Mouse (Mus musculus): ENCODE measurements at regions not wholly inside any gene's neighbourhood (a gene's known extent, or its start where the extent isn't known, plus 50 kb on each side); places are given as distances from the start of the nearest gene placed in this dataset.

- H3K36me3 ChIP-seq (replicated peaks; ENCODE audit: control insufficient read depth, insufficient read depth): no peaks in the 10 kb centered on the region
- H3K4me3 ChIP-seq (replicated peaks; ENCODE audit: low read length): no peak overlapping the region
- no peak for ATAC-seq (ENCODE audit: low FRiP score)
- H3K9me3 ChIP-seq (ENCODE audit: control insufficient read depth, low read length): no peaks in the 10 kb centered on the region
- no peaks in the 10 kb centered on the region for H3K27me3 ChIP-seq (ENCODE audit: control insufficient read depth, insufficient read depth, low read length)
- DNase-seq (ENCODE audit: low spot score): no peak
- H3K27ac ChIP-seq: no peak overlapping the region
- H3K9ac ChIP-seq: no peak overlapping the region
- H3K4me2 ChIP-seq (replicated peaks): no peak overlapping the region
- H3K4me1 ChIP-seq (replicated peaks; ENCODE audit: control insufficient read depth, insufficient read depth, low read length): no peaks in the 10 kb centered on the region
Measured at GRCm38 (mm10) chr2:50554031-50554430, 257.4 kb upstream of the Mmadhc start.

DNA sequence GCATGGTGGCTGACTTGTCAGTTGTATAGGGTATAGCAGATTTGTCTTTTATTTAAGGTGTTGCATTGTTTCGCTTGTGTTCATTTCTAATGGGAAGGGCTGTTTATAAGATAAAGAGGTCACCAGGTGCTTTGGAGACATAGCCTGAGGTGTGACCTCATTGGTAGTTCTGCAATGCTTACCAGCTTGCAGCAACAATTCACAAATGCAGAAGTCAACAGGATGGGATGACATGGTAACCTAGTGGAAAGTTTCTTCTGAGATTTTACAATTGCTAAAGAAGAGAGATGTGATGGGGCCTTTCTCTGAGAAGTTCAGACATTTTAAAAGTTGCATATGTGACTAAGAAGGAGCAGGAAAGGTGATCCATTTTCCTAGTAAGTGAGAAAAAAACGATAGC, 255.8 kb upstream of the Mmadhc start:
- ATAC-seq (ENCODE audit: low FRiP score) (no peak), DNase-seq (ENCODE audit: low spot score) (no peak)
- H3K4me3 ChIP-seq (replicated peaks; ENCODE audit: low read length): no peak overlapping the region
- no peaks in the 10 kb centered on the region for H3K9me3 ChIP-seq (ENCODE audit: control insufficient read depth, low read length)
- H3K9ac ChIP-seq: no peak overlapping the region
- no peaks in the 10 kb centered on the region for H3K36me3 ChIP-seq (replicated peaks; ENCODE audit: control insufficient read depth, insufficient read depth)
- H3K4me2 ChIP-seq (replicated peaks): no peak overlapping the region
- no peak overlapping the region for H3K27ac ChIP-seq
- H3K4me1 ChIP-seq (replicated peaks; ENCODE audit: control insufficient read depth, insufficient read depth, low read length): no peaks in the 10 kb centered on the region
- WGBS: 95% methylated on average over 2 of the region's 2 CpGs
- H3K27me3 ChIP-seq (ENCODE audit: control insufficient read depth, insufficient read depth, low read length): no peaks in the 10 kb centered on the region

GRCm38 (mm10) chr2:50549871-50550270, 253.3 kb upstream of the Mmadhc start:
- Histone ChIP-seq H3K4me2 (replicated peaks) (no peak overlapping the region), H3K9ac (no peak overlapping the region), H3K27me3 (ENCODE audit: control insufficient read depth, insufficient read depth, low read length) (no peaks in the 10 kb centered on the region), H3K4me1 (replicated peaks; ENCODE audit: control insufficient read depth, insufficient read depth, low read length) (no peaks in the 10 kb centered on the region), H3K36me3 (replicated peaks; ENCODE audit: control insufficient read depth, insufficient read depth) (no peaks in the 10 kb centered on the region), H3K4me3 (replicated peaks; ENCODE audit: low read length) (no peak overlapping the region), H3K27ac (no peak overlapping the region), H3K9me3 (ENCODE audit: control insufficient read depth, low read length) (no peaks in the 10 kb centered on the region)
- no peak for ATAC-seq (ENCODE audit: low FRiP score)
- 74% methylated on average over 8 of the region's 8 CpGs for WGBS
- DNase-seq (ENCODE audit: low spot score): no peak

DNA sequence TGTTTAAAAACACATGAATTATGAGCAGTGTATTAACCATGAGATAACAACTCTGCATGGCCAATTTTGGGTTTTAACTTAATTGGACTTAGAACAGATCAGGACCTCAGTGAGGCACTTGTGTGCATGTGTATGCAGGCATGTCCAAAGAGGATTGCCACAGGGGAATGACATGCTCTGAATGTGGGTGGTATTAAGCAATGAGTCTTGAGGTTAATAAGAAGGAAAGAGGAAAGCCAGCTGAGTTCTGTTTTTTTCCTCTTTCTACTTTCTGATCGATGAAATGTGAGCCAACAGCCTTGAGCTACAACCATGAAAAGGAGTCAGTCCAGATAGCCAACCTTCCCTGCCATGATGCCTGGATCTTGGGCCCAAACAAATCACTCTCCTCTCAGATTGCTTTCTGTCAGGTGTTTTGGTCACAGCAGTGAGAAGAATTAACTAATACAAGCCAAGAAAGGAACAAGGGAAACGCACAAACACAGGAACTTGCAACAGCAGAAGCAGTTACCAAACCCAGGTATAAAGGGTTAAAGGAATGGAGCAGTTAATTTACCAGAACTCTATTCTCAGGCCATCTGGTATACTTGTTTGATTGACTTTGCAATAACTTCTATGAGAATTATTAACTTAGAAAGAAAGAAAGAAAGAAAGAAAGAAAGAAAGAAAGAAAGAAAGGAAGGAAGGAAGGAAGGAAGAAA, 243.3 kb upstream of the Mmadhc start:
- H3K9me3 ChIP-seq (ENCODE audit: control insufficient read depth, low read length): no peaks in the 10 kb centered on the region
- H3K4me2 ChIP-seq (replicated peaks): no peak overlapping the region
- no peaks in the 10 kb centered on the region for H3K27me3 ChIP-seq (ENCODE audit: control insufficient read depth, insufficient read depth, low read length)
- no peak overlapping the region for H3K9ac ChIP-seq
- no peaks in the 10 kb centered on the region for H3K4me1 ChIP-seq (replicated peaks; ENCODE audit: control insufficient read depth, insufficient read depth, low read length)
- H3K4me3 ChIP-seq (replicated peaks; ENCODE audit: low read length): no peak overlapping the region
- 87% methylated on average over 2 of the region's 2 CpGs for WGBS
- H3K36me3 ChIP-seq (replicated peaks; ENCODE audit: control insufficient read depth, insufficient read depth): no peaks in the 10 kb centered on the region
- H3K27ac ChIP-seq: no peak overlapping the region
- DNase-seq (ENCODE audit: low spot score) (no peak), ATAC-seq (ENCODE audit: low FRiP score) (no peak)

DNA sequence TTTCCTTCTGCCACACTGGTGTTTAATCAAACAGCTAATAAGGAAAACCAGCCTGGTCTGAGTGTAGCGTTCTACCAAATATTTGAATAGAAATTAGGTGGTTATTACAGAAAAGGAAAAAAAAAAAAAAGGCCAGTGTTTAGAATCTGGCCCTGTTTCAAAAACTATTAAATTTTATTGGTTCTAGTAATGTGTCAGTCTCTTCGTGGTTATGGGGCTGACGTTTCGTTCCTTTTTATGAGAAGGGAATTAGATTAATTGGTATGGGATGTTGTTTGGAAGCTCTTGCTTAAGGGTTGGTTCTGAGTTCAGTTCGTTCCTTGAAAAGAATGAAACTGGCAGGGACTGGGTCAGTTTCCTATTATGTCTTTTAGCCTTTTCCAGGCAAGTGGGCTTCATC, 241.5 kb upstream of the Mmadhc start:
- H3K27ac ChIP-seq: no peak overlapping the region
- no peak overlapping the region for H3K9ac ChIP-seq

GRCm38 (mm10) chr2:50535085-50535878, 238.7 kb upstream of the Mmadhc start:
- H3K4me3 ChIP-seq (replicated peaks; ENCODE audit: low read length): no peak overlapping the region
- no peak overlapping the region for H3K9ac ChIP-seq
- no peaks in the 10 kb centered on the region for H3K36me3 ChIP-seq (replicated peaks; ENCODE audit: control insufficient read depth, insufficient read depth)
- no peaks in the 10 kb centered on the region for H3K27me3 ChIP-seq (ENCODE audit: control insufficient read depth, insufficient read depth, low read length)
- H3K9me3 ChIP-seq (ENCODE audit: control insufficient read depth, low read length): no peaks in the 10 kb centered on the region
- H3K27ac ChIP-seq: no peak overlapping the region
- 89% methylated on average over 4 of the region's 4 CpGs for WGBS
- DNase-seq (ENCODE audit: low spot score) (no peak), ATAC-seq (ENCODE audit: low FRiP score) (no peak)
- no peak overlapping the region for H3K4me2 ChIP-seq (replicated peaks)
- H3K4me1 ChIP-seq (replicated peaks; ENCODE audit: control insufficient read depth, insufficient read depth, low read length): no peaks in the 10 kb centered on the region

More for the DNA sequence above, 241.5 kb upstream of the Mmadhc start:
- WGBS: 55% methylated on average over 5 of the region's 5 CpGs
- Histone ChIP-seq H3K27me3 (ENCODE audit: control insufficient read depth, insufficient read depth, low read length) (no peaks in the 10 kb centered on the region), H3K4me3 (replicated peaks; ENCODE audit: low read length) (no peak overlapping the region), H3K4me1 (replicated peaks; ENCODE audit: control insufficient read depth, insufficient read depth, low read length) (no peaks in the 10 kb centered on the region), H3K9me3 (ENCODE audit: control insufficient read depth, low read length) (no peaks in the 10 kb centered on the region), H3K4me2 (replicated peaks) (no peak overlapping the region), H3K36me3 (replicated peaks; ENCODE audit: control insufficient read depth, insufficient read depth) (no peaks in the 10 kb centered on the region)
- ATAC-seq (ENCODE audit: low FRiP score) (no peak), DNase-seq (ENCODE audit: low spot score) (no peak)

- Histone ChIP-seq H3K27ac (no peak overlapping the region), H3K4me3 (replicated peaks; ENCODE audit: low read length) (no peak overlapping the region), H3K9me3 (ENCODE audit: control insufficient read depth, low read length) (no peaks in the 10 kb centered on the region), H3K4me1 (replicated peaks; ENCODE audit: control insufficient read depth, insufficient read depth, low read length) (no peaks in the 10 kb centered on the region), H3K27me3 (ENCODE audit: control insufficient read depth, insufficient read depth, low read length) (no peaks in the 10 kb centered on the region), H3K36me3 (replicated peaks; ENCODE audit: control insufficient read depth, insufficient read depth) (no peaks in the 10 kb centered on the region), H3K9ac (no peak overlapping the region), H3K4me2 (replicated peaks) (no peak overlapping the region)
- ATAC-seq (ENCODE audit: low FRiP score) (no peak), DNase-seq (ENCODE audit: low spot score) (no peak)
- 94% methylated on average over 2 of the region's 2 CpGs for WGBS
Measured at GRCm38 (mm10) chr2:50533702-50534101, 237.1 kb upstream of the Mmadhc start.

DNA sequence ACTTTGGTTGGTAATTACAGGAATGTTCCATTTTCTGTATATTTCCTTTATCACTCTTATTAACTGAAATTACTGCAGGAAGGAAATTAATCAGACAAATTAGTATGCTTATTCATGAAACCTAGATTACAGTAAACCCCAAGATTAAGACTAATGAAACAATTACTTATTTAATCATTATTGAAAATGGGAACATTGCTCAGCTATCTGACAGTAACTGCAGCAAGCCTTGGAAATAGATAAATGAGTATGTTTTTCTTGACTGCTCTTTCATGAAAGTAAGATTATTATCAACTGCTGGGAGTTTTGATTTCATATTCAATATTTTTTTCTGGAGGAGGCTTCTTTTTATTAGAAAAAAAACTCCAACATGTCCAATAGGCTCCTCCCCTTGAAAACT, 230.8 kb upstream of the Mmadhc start:
- Histone ChIP-seq H3K27me3 (ENCODE audit: control insufficient read depth, insufficient read depth, low read length) (no peaks in the 10 kb centered on the region), H3K4me2 (replicated peaks) (no peak overlapping the region), H3K4me1 (replicated peaks; ENCODE audit: control insufficient read depth, insufficient read depth, low read length) (no peaks in the 10 kb centered on the region), H3K9me3 (ENCODE audit: control insufficient read depth, low read length) (no peaks in the 10 kb centered on the region), H3K36me3 (replicated peaks; ENCODE audit: control insufficient read depth, insufficient read depth) (no peaks in the 10 kb centered on the region), H3K4me3 (replicated peaks; ENCODE audit: low read length) (no peak overlapping the region), H3K9ac (no peak overlapping the region), H3K27ac (no peak overlapping the region)
- DNase-seq (ENCODE audit: low spot score): no peak
- ATAC-seq (ENCODE audit: low FRiP score): no peak

- H3K9me3 ChIP-seq (ENCODE audit: control insufficient read depth, low read length): no peaks in the 10 kb centered on the region
- H3K9ac ChIP-seq: no peak overlapping the region
- H3K27me3 ChIP-seq (ENCODE audit: control insufficient read depth, insufficient read depth, low read length): no peaks in the 10 kb centered on the region
- peaks cover 9% of the 10 kb centered on the region; the same call in 1 of the 2 replicates for H3K4me1 ChIP-seq (replicated peaks; ENCODE audit: control insufficient read depth, insufficient read depth, low read length)
- no peak overlapping the region for H3K27ac ChIP-seq
- DNase-seq (ENCODE audit: low spot score) (peak; percentile 19), ATAC-seq (ENCODE audit: low FRiP score) (no peak)
- 89% methylated on average over 10 of the region's 10 CpGs for WGBS
- no peak overlapping the region for H3K4me2 ChIP-seq (replicated peaks)
- no peak overlapping the region for H3K4me3 ChIP-seq (replicated peaks; ENCODE audit: low read length)
- H3K36me3 ChIP-seq (replicated peaks; ENCODE audit: control insufficient read depth, insufficient read depth): no peaks in the 10 kb centered on the region
Measured at GRCm38 (mm10) chr2:50524838-50525615, 228.4 kb upstream of the Mmadhc start.
